Mouse (Mus musculus): ENCODE data around the gene Ddx54.

The Ddx54 gene

GRCm38 (mm10) chr5:120643365-120644085 is 31.0 kb downstream of the Ddx54 start:
- no peak for DNase-seq (ENCODE audit: low spot score in 2 of 2)

- DNase-seq (ENCODE audit: low spot score in 2 of 2): no peak
These were observed 31.7 kb downstream of the Ddx54 start for GRCm38 (mm10) chr5:120644227-120644626.

- DNase-seq (ENCODE audit: low spot score in 2 of 2): no peak
These were observed 33.3 kb downstream of the Ddx54 start for GRCm38 (mm10) chr5:120645851-120646250.

GRCm38 (mm10) chr5:120647361-120647760 is 34.8 kb downstream of the Ddx54 start:
- no peak for DNase-seq (ENCODE audit: low spot score in 2 of 2)

- no peak for DNase-seq (ENCODE audit: low spot score in 2 of 2)
These were observed 35.4 kb downstream of the Ddx54 start for GRCm38 (mm10) chr5:120647814-120648491.

GRCm38 (mm10) chr5:120648569-120649373 is 36.2 kb downstream of the Ddx54 start, which contains the start of gene Rasal1:
Rasal1 (plus strand) TSS chr5:120648812.
- DNase-seq (ENCODE audit: low spot score in 2 of 2): peak in 1 of 2 experiments; percentile 54

- DNase-seq (ENCODE audit: low spot score in 2 of 2): no peak
These were observed 36.9 kb downstream of the Ddx54 start for GRCm38 (mm10) chr5:120649374-120649933.

- no peak for DNase-seq (ENCODE audit: low spot score in 2 of 2)
These were observed 37.4 kb downstream of the Ddx54 start for GRCm38 (mm10) chr5:120649938-120650337.

GRCm38 (mm10) chr5:120651230-120651629 is 38.7 kb downstream of the Ddx54 start:
- no peak for DNase-seq (ENCODE audit: low spot score in 2 of 2)

- DNase-seq (ENCODE audit: low spot score in 2 of 2): no peak
These were observed 40.6 kb downstream of the Ddx54 start for GRCm38 (mm10) chr5:120652915-120653701.

- DNase-seq (ENCODE audit: low spot score in 2 of 2): no peak
These were observed 41.3 kb downstream of the Ddx54 start for GRCm38 (mm10) chr5:120653873-120654272.

- no peak for DNase-seq (ENCODE audit: low spot score in 2 of 2)
These were observed 43.8 kb downstream of the Ddx54 start for GRCm38 (mm10) chr5:120656281-120656751.

- DNase-seq (ENCODE audit: low spot score in 2 of 2): no peak
These were observed 48.3 kb downstream of the Ddx54 start for GRCm38 (mm10) chr5:120660816-120661215.

- no peak for DNase-seq (ENCODE audit: low spot score in 2 of 2)
These were observed 52.3 kb downstream of the Ddx54 start for GRCm38 (mm10) chr5:120664888-120665287.

GRCm38 (mm10) chr5:120668761-120669160 is 56.2 kb downstream of the Ddx54 start:
- no peak for DNase-seq (ENCODE audit: low spot score in 2 of 2)

- no peak for DNase-seq (ENCODE audit: low spot score in 2 of 2)
These were observed 57.6 kb downstream of the Ddx54 start for GRCm38 (mm10) chr5:120670132-120670531.

GRCm38 (mm10) chr5:120671865-120672264 is 59.3 kb downstream of the Ddx54 start:
- no peak for DNase-seq (ENCODE audit: low spot score in 2 of 2)

- peak; percentile 69 to 76 for DNase-seq (ENCODE audit: low spot score in 2 of 2)
These were observed 61.1 kb downstream of the Ddx54 start for GRCm38 (mm10) chr5:120673626-120674025.

GRCm38 (mm10) chr5:120674229-120675145 is 61.9 kb downstream of the Ddx54 start:
- DNase-seq (ENCODE audit: low spot score in 2 of 2): peak in 1 of 2 experiments; percentile 55

GRCm38 (mm10) chr5:120677516-120677915 is 65.0 kb downstream of the Ddx54 start:
- DNase-seq (ENCODE audit: low spot score in 2 of 2): no peak

Data from cerebellum, postnatal 4 days (tissue).